Mouse (Mus musculus) regulatory T cell (primary cell): Measurements from ENCODE around the gene St5.

Experiments used
- in situ Hi-C: fragments of 300-600 bp; cut with MboI, MseI; formaldehyde crosslinking; loops from one replicate; pipeline ENCODE4 v1.15.1; 2025; ENCODE audit warnings: high pct_unique_total_duplicates

St5 gene

GRCm38 (mm10) chr7:109531501-109531900, 171.9 kb downstream of the St5 start:
- in situ Hi-C loops, result no loop called here

- in situ Hi-C loops, result no loop called here
These were observed 173.7 kb downstream of the St5 start for GRCm38 (mm10) chr7:109529741-109530140.

- in situ Hi-C loops, result no loop called here
These were observed 175.0 kb downstream of the St5 start for GRCm38 (mm10) chr7:109528356-109528755.

- in situ Hi-C loops, result no loop called here
These were observed 175.9 kb downstream of the St5 start for GRCm38 (mm10) chr7:109527536-109527935.

GRCm38 (mm10) chr7:109525740-109526663, 177.4 kb downstream of the St5 start:
- in situ Hi-C loops, result no loop called here

- in situ Hi-C loops, result no loop called here
These were observed 178.6 kb downstream of the St5 start for GRCm38 (mm10) chr7:109524763-109525162.

- in situ Hi-C loops, result no loop called here
These were observed 179.0 kb downstream of the St5 start for GRCm38 (mm10) chr7:109524442-109524744.

GRCm38 (mm10) chr7:109523741-109524441, 179.5 kb downstream of the St5 start:
- in situ Hi-C loops, result no loop called here

- in situ Hi-C loops, result no loop called here
These were observed 180.1 kb downstream of the St5 start for GRCm38 (mm10) chr7:109523304-109523703.

- in situ Hi-C loops, result no loop called here
These were observed 181.3 kb downstream of the St5 start for GRCm38 (mm10) chr7:109522084-109522483.

- in situ Hi-C loops, result loop anchor here (5.0 kb wide), 1 partner anchor 182 kb away; the partner anchor contains the start of genes Akip1 and St5
These were observed 183.5 kb downstream of the St5 start for GRCm38 (mm10) chr7:109519936-109520335.

- in situ Hi-C loops, result loop anchor here (5.0 kb wide), 1 partner anchor 183 kb away; the partner anchor contains the start of genes Akip1 and St5
These were observed 184.3 kb downstream of the St5 start, which contains the start of gene Rpl27a for GRCm38 (mm10) chr7:109518838-109519696. TSS of gene Rpl27a (plus strand) at chr7:109519147.

GRCm38 (mm10) chr7:109518036-109518681, 185.2 kb downstream of the St5 start:
- in situ Hi-C loops, result loop anchor here (5.0 kb wide), 1 partner anchor 184 kb away; the partner anchor contains the start of genes Akip1 and St5

GRCm38 (mm10) chr7:109516500-109516899, 186.9 kb downstream of the St5 start:
- in situ Hi-C loops, result loop anchor here (5.0 kb wide), 1 partner anchor 186 kb away; the partner anchor contains the start of genes Akip1 and St5

- in situ Hi-C loops, result no loop called here
These were observed 191.6 kb downstream of the St5 start for GRCm38 (mm10) chr7:109511838-109512237.

- in situ Hi-C loops, result no loop called here
These were observed 192.6 kb downstream of the St5 start for GRCm38 (mm10) chr7:109510799-109511198.

GRCm38 (mm10) chr7:109508034-109508433, 195.4 kb downstream of the St5 start, which contains the start of gene Trim66:
TSS of gene Trim66 (minus strand) at chr7:109508134.
- in situ Hi-C loops, result no loop called here

- in situ Hi-C loops, result no loop called here
These were observed 195.8 kb downstream of the St5 start for GRCm38 (mm10) chr7:109507572-109507971.

- in situ Hi-C loops, result no loop called here
These were observed 196.3 kb downstream of the St5 start for GRCm38 (mm10) chr7:109507119-109507518.

GRCm38 (mm10) chr7:109497507-109497906, 205.9 kb downstream of the St5 start:
- in situ Hi-C loops, result no loop called here
